ENCODE assay signal across 8 mouse cellular contexts in genomic region chr19:53181003-53181861, GRCm38 (mm10). TPM values are rescaled to one million over a fixed set of nuclear protein-coding genes. Genes with fewer than 3 reads are reported as not detected.
DNase-seq lines count a peak whose midpoint lies in the region; ATAC-seq and TF ChIP-seq lines count a peak whose summit lies in the region.

No protein-coding gene starts in this region.

- H3K4me2 ChIP-seq in heart, postnatal 0 days (ENCODE audit: low read depth, low read length) = 0 out of 2 replicates have a peak overlapping the region, but pooled peaks have one; percentile 26
- H3K4me2 ChIP-seq in liver, embryonic 16.5 days (ENCODE audit: low read depth, low read length) = no peak overlapping the region

- no peak for ATAC-seq in CD4-positive, CD25-positive, alpha-beta regulatory T cell, adult 4 months
- ATAC-seq in heart, postnatal 0 days (ENCODE audit: insufficient read depth, low read depth) = peak; percentile 79
- ATAC-seq in liver, embryonic 16.5 days (ENCODE audit: low read depth) = no peak

- WGBS in heart, postnatal 0 days = 48% methylated on average over 19 of the region's 19 CpGs
- WGBS in liver, embryonic 16.5 days (ENCODE audit: insufficient replicate concordance) = 72% methylated on average over 19 of the region's 19 CpGs

- peak; percentile 17 for DNase-seq in CD4-positive, CD25-positive, alpha-beta regulatory T cell, adult 2 months (ENCODE audit: low read depth, low spot score)
- DNase-seq in adrenal gland, postnatal 36 days = peak; percentile 63 to 67
- DNase-seq in heart, postnatal 0 days (ENCODE audit: low spot score) = peak; percentile 55
- peak; percentile 40 for DNase-seq in splenic B cell, adult 2 months (ENCODE audit: low read depth, low spot score)
- no peak for DNase-seq in layer of hippocampus, postnatal 25 days (ENCODE audit: extremely low spot score in 1 of 2, low spot score in 1 of 2)
- no peak for DNase-seq in spleen, postnatal 36 days (ENCODE audit: low spot score in 2 of 2)

- no peaks in the 10 kb centered on the region for H3K36me3 ChIP-seq in heart, postnatal 0 days (replicated peaks; ENCODE audit: control insufficient read depth, insufficient read depth, low read length)
- H3K36me3 ChIP-seq in liver, embryonic 16.5 days (ENCODE audit: control insufficient read depth, insufficient read depth) = no peaks in the 10 kb centered on the region
- H3K36me3 ChIP-seq in splenic B cell, adult 2 months (ENCODE audit: control insufficient read depth, insufficient read depth, low read length, poor library complexity, severe bottlenecking) = no peaks in the 10 kb centered on the region

- 0 out of 2 replicates have a peak, but pooled peaks have one; percentile 20 for TF ChIP-seq EP300 in heart, postnatal 0 days (IDR thresholded peaks at IDR 0.05; ENCODE audit: low read depth)

- H3K9me3 ChIP-seq in heart, postnatal 0 days (replicated peaks; ENCODE audit: control insufficient read depth, low read length) = no peaks in the 10 kb centered on the region
- H3K9me3 ChIP-seq in liver, embryonic 16.5 days (replicated peaks; ENCODE audit: control insufficient read depth, low read length) = no peaks in the 10 kb centered on the region

- no peak for TF ChIP-seq CTCF in heart, postnatal 0 days (IDR thresholded peaks at IDR 0.05; ENCODE audit: low read depth)

- H3K27me3 ChIP-seq in heart, postnatal 0 days (ENCODE audit: control insufficient read depth, insufficient read depth, low read length) = no peaks in the 10 kb centered on the region
- 0 out of 2 replicates have a peak, but pooled peaks cover 2% of the 10 kb centered on the region for H3K27me3 ChIP-seq in liver, embryonic 16.5 days (ENCODE audit: control insufficient read depth, insufficient read depth, low read depth, low read length)
- no peaks in the 10 kb centered on the region for H3K27me3 ChIP-seq in splenic B cell, adult 2 months (ENCODE audit: control insufficient read depth, insufficient read depth, low read length, poor library complexity, severe bottlenecking)

- H3K9ac ChIP-seq in heart, postnatal 0 days (replicated peaks; ENCODE audit: low read depth, low read length) = no peak overlapping the region
- no peak overlapping the region for H3K9ac ChIP-seq in liver, embryonic 16.5 days (ENCODE audit: low read depth, low read length)

- H3K4me3 ChIP-seq in heart, postnatal 0 days (ENCODE audit: low read depth, low read length) = no peak overlapping the region
- no peak overlapping the region for H3K4me3 ChIP-seq in liver, embryonic 16.5 days (ENCODE audit: low read depth, low read length)

- H3K4me1 ChIP-seq in heart, postnatal 0 days (ENCODE audit: control insufficient read depth, insufficient read depth) = peaks cover 45% of the 10 kb centered on the region
- peaks cover 40% of the 10 kb centered on the region for H3K4me1 ChIP-seq in liver, embryonic 16.5 days (ENCODE audit: control insufficient read depth, low read depth, low read length)

- peak overlapping the region; percentile 83 for H3K27ac ChIP-seq in heart, postnatal 0 days (ENCODE audit: low read depth)
- peak overlapping the region; percentile 26 for H3K27ac ChIP-seq in liver, embryonic 16.5 days (ENCODE audit: low read length)

RNA-seq across cellular contexts. Expression of gene Add3, which starts 41.0 kb away (rescaled TPM):
- polyA plus RNA-seq in CD4-positive, CD25-positive, alpha-beta regulatory T cell, adult 4 months (2017; shearing (Covaris generic)) = 100 to 1,000 TPM; 128 to 172 TPM
- total RNA-seq in adrenal gland, postnatal 36 days (2021) = 10 to 100 TPM; 36.6 to 52.5 TPM
- 62.1 and 78.8 TPM in 2 replicates for total RNA-seq in heart, postnatal 0 days (2014; rRNA removed; ENCODE audit: low replicate concordance)
- polyA plus RNA-seq in heart, postnatal 0 days (2015; fragmentation: Nextera tagmentation; extraction: Ambion mirVana) = 81.2 and 82.9 TPM in 2 replicates
- polyA plus RNA-seq in liver, embryonic 16.5 days (2015; fragmentation: Nextera tagmentation; extraction: Ambion mirVana) = 26.2 and 28.4 TPM in 2 replicates
- 100 to 1,000 TPM; 115 to 125 TPM for total RNA-seq in layer of hippocampus, postnatal 25 days (2021)

Comparison
In these comparisons a context has a peak if more than half of its experiments do, and no peak if none do; other contexts are left out.
1. DNase-seq: peak in CD4-positive, CD25-positive, alpha-beta regulatory T cell, adult 2 months (single experiment), adrenal gland, postnatal 36 days (2 of 2), heart, postnatal 0 days (single experiment) and splenic B cell, adult 2 months (single experiment); none in layer of hippocampus, postnatal 25 days (0 of 2) and spleen, postnatal 36 days (0 of 2).